Mouse (Mus musculus): ENCODE data around the gene Wdr41.

GRCm38 (mm10) chr13:94941230-94941629, 34.9 kb upstream of the Wdr41 start:
- TF ChIP-seq CTCF (IDR thresholded peaks at IDR 0.05; ENCODE audit: low read depth) (peak; percentile 50), EP300 (IDR thresholded peaks at IDR 0.05; ENCODE audit: low read depth) (no peak)
